Mouse (Mus musculus) bone marrow macrophage, adult 2 months (primary cell): ENCODE results near the gene Hist1h3e.

ENCODE experiments used
- CTCF ChIP-seq: IDR thresholded peaks from 2 replicates; pipeline ENCODE4 v1.5.1; 2012; ENCODE audit warnings: low read depth, mild to moderate bottlenecking, low read length, moderate library complexity
- POLR2A ChIP-seq: IDR thresholded peaks from 2 replicates; pipeline ENCODE4 v1.6.1; 2012; ENCODE audit warnings: mild to moderate bottlenecking, low read depth, low read length, borderline replicate concordance

- TF ChIP-seq CTCF: no peak
- TF ChIP-seq POLR2A: no peak
Observed at GRCm38 (mm10) chr13:23538249-23538648, 23.9 kb downstream of the Hist1h3e start.
